Mouse (Mus musculus) limb, embryonic 14.5 days (tissue): ENCODE data around the gene Adora3. TPM values are rescaled to one million over a fixed set of nuclear protein-coding genes. Genes with fewer than 3 reads are reported as not detected.

Experiments used
- ATAC-seq: fragments of 200-750 bp; cut with Nextera tagmentation; 2 replicates; pipeline ENCODE4 v1.8.0; 2017; ENCODE audit warnings: low read depth, moderate number of reproducible peaks, moderate TSS enrichment; ENCODE audit not compliant: low FRiP score
- DNase-seq: peaks from one replicate; pipeline ENCODE4 v3.0.0-alpha.2; 2015; ENCODE audit warnings: low spot score
- H3K27ac ChIP-seq: fragments of 300-500 bp; sonication (generic); replicated peaks from 2 replicates; pipeline ENCODE4 v1.5.1; 2014; ENCODE audit warnings: low read depth, mild to moderate bottlenecking, low read length, moderate library complexity, mixed read lengths
- H3K27me3 ChIP-seq: fragments of 300-500 bp; sonication (generic); 2 replicates; pipeline ENCODE4 v1.6.1; 2014; ENCODE audit warnings: low read length, mixed read lengths; ENCODE audit not compliant: control insufficient read depth, insufficient read depth
- H3K36me3 ChIP-seq: fragments of 300-500 bp; sonication (generic); 2 replicates; pipeline ENCODE4 v1.6.1; 2014; ENCODE audit warnings: mild to moderate bottlenecking, low read length, moderate library complexity, mixed read lengths; ENCODE audit not compliant: control insufficient read depth, insufficient read depth
- H3K4me1 ChIP-seq: fragments of 300-500 bp; sonication (generic); 2 replicates; pipeline ENCODE4 v1.6.1; 2014; ENCODE audit warnings: antibody characterized with exemption, low read length, mixed read lengths; ENCODE audit not compliant: control insufficient read depth, insufficient read depth
- H3K4me2 ChIP-seq: fragments of 300-500 bp; sonication (generic); replicated peaks from 2 replicates; pipeline ENCODE4 v1.6.1; 2014; ENCODE audit warnings: low read depth, mild to moderate bottlenecking, low read length, moderate library complexity; ENCODE audit not compliant: severe bottlenecking
- H3K4me3 ChIP-seq: fragments of 300-500 bp; sonication (generic); replicated peaks from 2 replicates; pipeline ENCODE4 v1.5.1; 2014; ENCODE audit warnings: low read length
- H3K9ac ChIP-seq: fragments of 300-500 bp; sonication (generic); 2 replicates; pipeline ENCODE4 v1.6.1; 2014; ENCODE audit warnings: mild to moderate bottlenecking, low read depth, low read length, moderate library complexity; ENCODE audit not compliant: severe bottlenecking
- H3K9me3 ChIP-seq: fragments of 300-500 bp; sonication (generic); 2 replicates; pipeline ENCODE4 v1.6.1; 2016; ENCODE audit warnings: low read length; ENCODE audit not compliant: control insufficient read depth
- POLR2A ChIP-seq: fragments of 200-500 bp; IDR thresholded peaks from 2 replicates; pipeline ENCODE4 v1.8.0; 2012; ENCODE audit warnings: inconsistent platforms, mild to moderate bottlenecking, moderate library complexity, borderline replicate concordance; ENCODE audit not compliant: insufficient read depth, insufficient read length; ENCODE audit errors: extremely low read depth
- WGBS: fragments of 180-500 bp; shearing (Covaris S2); extraction: QIAGEN DNeasy Blood & Tissue Kit; methylation state at CpG from one replicate; pipeline ENCODE4 v1.1.7; 2014; 5-methylcytosine and 5-hydroxymethylcytosine counted together
- polyA plus RNA-seq, 2 experiments: library from polyadenylated mRNA; depleted of rRNA in 1 of 2; stranded (reverse) in 1 of 2; unstranded in 1 of 2; fragments of >200 nt; fragmentation: Nextera tagmentation in 1 of 2; extraction: Ambion mirVana in 1 of 2; gene quantifications; 2 replicates each; pipeline versions ENCODE4 v1.2.1 to v1.2.3; 2012 to 2014

The Adora3 gene
- polyA plus RNA-seq, 2 experiments: 2.1 to 2.8 TPM

GRCm38 (mm10) chr3:105825501-105826161, 45.0 kb upstream of the Adora3 start:
- 62% methylated on average over 7 of the region's 7 CpGs for WGBS
- Histone ChIP-seq H3K4me3 (no peak overlapping the region), H3K27me3 (no peaks in the 10 kb centered on the region), H3K4me1 (no peaks in the 10 kb centered on the region), H3K9ac (no peak overlapping the region), H3K4me2 (no peak overlapping the region), H3K9me3 (no peaks in the 10 kb centered on the region), H3K27ac (no peak overlapping the region), H3K36me3 (no peaks in the 10 kb centered on the region)
- no peak for TF ChIP-seq POLR2A
- ATAC-seq: no peak
- no peak for DNase-seq

- no peaks in the 10 kb centered on the region for H3K36me3 ChIP-seq
- WGBS: 96% methylated on average over 3 of the region's 3 CpGs
- TF ChIP-seq POLR2A: no peak
- no peaks in the 10 kb centered on the region for H3K9me3 ChIP-seq
- DNase-seq: no peak
- no peak overlapping the region for H3K27ac ChIP-seq
- no peaks in the 10 kb centered on the region for H3K4me1 ChIP-seq
- no peaks in the 10 kb centered on the region for H3K27me3 ChIP-seq
- no peak overlapping the region for H3K4me3 ChIP-seq
- H3K9ac ChIP-seq: no peak overlapping the region
- no peak overlapping the region for H3K4me2 ChIP-seq
- no peak for ATAC-seq
Observed at GRCm38 (mm10) chr3:105831584-105831983, 39.1 kb upstream of the Adora3 start.

GRCm38 (mm10) chr3:105835875-105836274, 34.8 kb upstream of the Adora3 start:
- Histone ChIP-seq H3K4me3 (no peak overlapping the region), H3K4me2 (no peak overlapping the region)
- no peak for TF ChIP-seq POLR2A

GRCm38 (mm10) chr3:105836883-105837282, 33.8 kb upstream of the Adora3 start:
- no peaks in the 10 kb centered on the region for H3K27me3 ChIP-seq
- ATAC-seq (no peak), DNase-seq (no peak)
- H3K4me1 ChIP-seq: 0 out of 2 replicates have a peak, but pooled peaks cover 2% of the 10 kb centered on the region
- 74% methylated on average over 3 of the region's 3 CpGs for WGBS
- H3K4me2 ChIP-seq: no peak overlapping the region
- H3K9me3 ChIP-seq: no peaks in the 10 kb centered on the region
- H3K36me3 ChIP-seq: no peaks in the 10 kb centered on the region
- H3K27ac ChIP-seq: no peak overlapping the region
- no peak for TF ChIP-seq POLR2A
- no peak overlapping the region for H3K9ac ChIP-seq
- no peak overlapping the region for H3K4me3 ChIP-seq

More at GRCm38 (mm10) chr3:105835875-105836274, 34.8 kb upstream of the Adora3 start:
- ATAC-seq (no peak), DNase-seq (no peak)
- no peaks in the 10 kb centered on the region for H3K27me3 ChIP-seq
- 74% methylated on average over 3 of the region's 3 CpGs for WGBS
- no peaks in the 10 kb centered on the region for H3K36me3 ChIP-seq
- H3K9me3 ChIP-seq: no peaks in the 10 kb centered on the region
- no peak overlapping the region for H3K9ac ChIP-seq
- no peaks in the 10 kb centered on the region for H3K4me1 ChIP-seq
- H3K27ac ChIP-seq: no peak overlapping the region

- ATAC-seq: no peak
- Histone ChIP-seq H3K27me3 (no peaks in the 10 kb centered on the region), H3K4me1 (0 out of 2 replicates have a peak, but pooled peaks cover 2% of the 10 kb centered on the region), H3K9ac (no peak overlapping the region), H3K27ac (no peak overlapping the region), H3K4me2 (no peak overlapping the region), H3K9me3 (no peaks in the 10 kb centered on the region), H3K36me3 (no peaks in the 10 kb centered on the region), H3K4me3 (no peak overlapping the region)
- WGBS: 77% methylated on average over 3 of the region's 3 CpGs
- DNase-seq: no peak
- TF ChIP-seq POLR2A: no peak
Observed at GRCm38 (mm10) chr3:105838655-105839054, 32.0 kb upstream of the Adora3 start.
